Mouse (Mus musculus): ENCODE measurements at regions not wholly inside any gene's neighbourhood (a gene's known extent, or its start where the extent isn't known, plus 50 kb on each side); places are given as distances from the start of the nearest gene placed in this dataset.

DNA sequence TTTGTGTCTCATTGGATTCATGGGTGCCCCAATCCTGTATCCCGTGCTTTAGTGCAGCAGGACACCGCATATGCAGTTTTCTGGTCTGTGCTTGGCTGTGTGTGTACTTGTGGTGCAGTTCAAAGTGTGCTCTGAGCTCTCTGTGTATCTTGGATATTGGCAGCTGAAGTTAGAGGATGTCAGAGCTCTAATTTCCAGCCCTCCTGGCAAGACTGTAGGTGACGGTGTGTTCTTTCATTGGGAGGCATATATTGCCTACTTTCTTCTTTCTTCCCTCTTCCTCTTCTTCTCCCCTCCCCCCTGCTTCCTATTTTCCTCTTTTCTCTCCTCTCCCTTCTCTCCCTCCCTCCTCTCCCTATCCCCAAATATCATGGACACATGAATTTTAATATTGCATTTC, 92.0 kb upstream of the Eepd1 start:
- no peak for TF ChIP-seq CTCF (IDR thresholded peaks at IDR 0.05; ENCODE audit: borderline replicate concordance, extremely low read depth, insufficient read depth, insufficient read length)
- TF ChIP-seq POLR2A (IDR thresholded peaks at IDR 0.05; ENCODE audit: borderline replicate concordance, extremely low read depth, insufficient read depth, insufficient read length, poor library complexity, severe bottlenecking) = no peak
